Mouse (Mus musculus) embryonic facial prominence, embryonic 14.5 days (tissue): ENCODE measurements around the gene Dennd2a. TPM values are rescaled to one million over a fixed set of nuclear protein-coding genes. Genes with fewer than 3 reads are reported as not detected.

Experiments
- ATAC-seq: fragments of 200-750 bp; cut with Nextera tagmentation; 2 replicates; pipeline ENCODE4 v1.8.0; 2017; ENCODE audit warnings: low read depth, moderate number of reproducible peaks, moderate TSS enrichment
- DNase-seq: peaks from one replicate; pipeline ENCODE4 v3.0.0-alpha.2; 2015; ENCODE audit warnings: low spot score
- H3K27ac ChIP-seq: fragments of 300-500 bp; sonication (generic); replicated peaks from 2 replicates; pipeline ENCODE4 v1.5.1; 2014; ENCODE audit warnings: low read depth, mild to moderate bottlenecking, low read length, moderate library complexity
- H3K27me3 ChIP-seq: fragments of 300-500 bp; sonication (generic); replicated peaks from 2 replicates; pipeline ENCODE4 v1.6.1; 2014; ENCODE audit warnings: low read length; ENCODE audit not compliant: control insufficient read depth, insufficient read depth
- H3K36me3 ChIP-seq: fragments of 300-500 bp; sonication (generic); 2 replicates; pipeline ENCODE4 v1.6.1; 2014; ENCODE audit warnings: low read length, mixed read lengths; ENCODE audit not compliant: control insufficient read depth, insufficient read depth
- H3K4me1 ChIP-seq: fragments of 300-500 bp; sonication (generic); 2 replicates; pipeline ENCODE4 v1.6.1; 2014; ENCODE audit warnings: antibody characterized with exemption, low read length; ENCODE audit not compliant: control insufficient read depth, insufficient read depth
- H3K4me2 ChIP-seq: fragments of 300-500 bp; sonication (generic); 2 replicates; pipeline ENCODE4 v1.6.1; 2014; ENCODE audit warnings: low read depth, mild to moderate bottlenecking, low read length, moderate library complexity, mixed read lengths
- H3K4me3 ChIP-seq: fragments of 300-500 bp; sonication (generic); 2 replicates; pipeline ENCODE4 v1.5.1; 2014; ENCODE audit warnings: low read depth, mild to moderate bottlenecking, low read length
- H3K9ac ChIP-seq: fragments of 300-500 bp; sonication (generic); 2 replicates; pipeline ENCODE4 v1.6.1; 2014; ENCODE audit warnings: low read depth, mild to moderate bottlenecking, low read length, moderate library complexity, mixed read lengths
- H3K9me3 ChIP-seq: fragments of 300-500 bp; sonication (generic); 2 replicates; pipeline ENCODE4 v1.6.1; 2016; ENCODE audit warnings: low read length; ENCODE audit not compliant: control insufficient read depth
- WGBS: fragments of 180-500 bp; shearing (Covaris S2); extraction: QIAGEN DNeasy Blood & Tissue Kit; methylation state at CpG from one replicate; pipeline ENCODE4 v1.1.7; 2014; 5-methylcytosine and 5-hydroxymethylcytosine counted together
- polyA plus RNA-seq: library from polyadenylated mRNA; unstranded; fragments of >200 nt; fragmentation: Nextera tagmentation; extraction: Ambion mirVana; gene quantifications from 2 replicates; pipeline ENCODE4 v1.2.1, GENCODE M21; 2014

Dennd2a gene
- polyA plus RNA-seq, 1 experiment from 2014 or later = 24.0 TPM

DNA sequence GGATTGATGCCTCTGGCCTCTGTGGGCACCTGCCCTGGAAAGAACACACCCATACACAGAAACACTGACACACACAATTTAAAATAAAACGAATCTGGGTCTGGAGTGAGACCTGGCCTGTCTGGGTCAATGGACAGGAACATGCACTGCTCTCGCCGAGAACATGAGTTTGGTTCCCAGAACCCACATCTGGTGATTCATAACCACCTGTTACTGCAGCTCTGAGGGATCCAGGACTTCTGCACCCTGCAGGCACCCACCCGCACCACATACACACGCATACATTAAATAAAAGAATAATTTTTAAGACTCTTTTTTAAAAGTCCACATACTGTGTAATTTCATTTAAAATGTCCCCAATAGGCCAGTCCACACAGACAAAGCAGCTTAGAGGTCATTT, 20.4 kb downstream of the Dennd2a start:
- Histone ChIP-seq H3K4me2 (no peak overlapping the region), H3K9ac (no peak overlapping the region), H3K9me3 (0 out of 2 replicates have a peak, but pooled peaks cover 3% of the 10 kb centered on the region), H3K4me3 (no peak overlapping the region), H3K36me3 (peaks cover 6% of the 10 kb centered on the region; the same call in 1 of the 2 replicates), H3K27ac (no peak overlapping the region), H3K27me3 (no peaks in the 10 kb centered on the region), H3K4me1 (peaks cover 27% of the 10 kb centered on the region)
- WGBS = 92% methylated on average over 5 of the region's 5 CpGs
- ATAC-seq (no peak), DNase-seq (no peak)

DNA sequence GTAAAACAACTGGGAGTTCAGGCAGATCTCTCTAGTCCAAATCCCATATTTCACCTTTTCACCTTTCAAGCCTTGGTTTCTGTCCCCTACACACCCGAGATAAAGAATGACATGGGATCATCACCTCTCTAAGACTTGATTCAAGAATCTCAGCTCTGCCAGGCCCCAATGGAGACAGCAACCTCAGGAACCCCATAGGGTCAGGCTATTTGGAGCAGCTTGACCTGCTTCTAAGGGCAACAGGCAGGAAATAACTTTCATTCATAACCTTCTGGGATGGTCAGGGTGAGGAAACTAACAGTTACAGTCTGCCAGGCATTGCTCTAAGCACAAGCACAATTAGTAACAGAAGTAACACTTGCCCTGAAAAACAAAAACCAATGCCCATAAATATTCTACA, 21.0 kb downstream of the Dennd2a start:
- 0 out of 2 replicates have a peak, but pooled peaks cover 3% of the 10 kb centered on the region for H3K9me3 ChIP-seq
- DNase-seq (no peak), ATAC-seq (no peak)
- H3K9ac ChIP-seq = no peak overlapping the region
- H3K36me3 ChIP-seq = peaks cover 6% of the 10 kb centered on the region; the same call in 1 of the 2 replicates
- H3K27me3 ChIP-seq = no peaks in the 10 kb centered on the region
- H3K4me2 ChIP-seq = no peak overlapping the region
- WGBS = 42% methylated on average over 1 of the region's 1 CpGs
- H3K4me3 ChIP-seq = no peak overlapping the region
- no peak overlapping the region for H3K27ac ChIP-seq
- H3K4me1 ChIP-seq = peaks cover 27% of the 10 kb centered on the region

DNA sequence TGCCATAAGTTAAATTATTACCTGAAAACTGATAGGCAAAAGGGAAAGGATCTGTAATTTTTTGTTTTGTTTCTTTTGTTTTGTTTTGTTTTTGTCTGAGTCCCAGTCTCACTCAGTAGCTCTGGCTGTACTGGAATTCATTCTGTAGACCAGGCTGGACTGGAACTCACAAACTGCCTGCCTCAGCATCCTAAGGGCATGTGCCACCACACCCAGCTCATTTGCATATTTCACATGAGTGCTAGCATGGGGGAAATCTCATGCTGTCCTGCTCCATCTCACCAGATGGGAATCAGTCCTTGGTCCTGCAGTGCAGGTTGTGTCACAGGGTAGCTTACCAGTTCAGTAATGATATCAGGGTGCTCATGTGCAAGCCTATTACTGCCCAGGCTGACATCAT, 22.7 kb downstream of the Dennd2a start:
- H3K9ac ChIP-seq = no peak overlapping the region
- DNase-seq (no peak), ATAC-seq (no peak)
- H3K27ac ChIP-seq = no peak overlapping the region
- no peak overlapping the region for H3K4me3 ChIP-seq
- H3K36me3 ChIP-seq = peaks cover 6% of the 10 kb centered on the region; the same call in 1 of the 2 replicates
- H3K4me2 ChIP-seq = no peak overlapping the region
- peaks cover 19% of the 10 kb centered on the region for H3K4me1 ChIP-seq
- H3K9me3 ChIP-seq = 0 out of 2 replicates have a peak, but pooled peaks cover 3% of the 10 kb centered on the region
- no peaks in the 10 kb centered on the region for H3K27me3 ChIP-seq

DNA sequence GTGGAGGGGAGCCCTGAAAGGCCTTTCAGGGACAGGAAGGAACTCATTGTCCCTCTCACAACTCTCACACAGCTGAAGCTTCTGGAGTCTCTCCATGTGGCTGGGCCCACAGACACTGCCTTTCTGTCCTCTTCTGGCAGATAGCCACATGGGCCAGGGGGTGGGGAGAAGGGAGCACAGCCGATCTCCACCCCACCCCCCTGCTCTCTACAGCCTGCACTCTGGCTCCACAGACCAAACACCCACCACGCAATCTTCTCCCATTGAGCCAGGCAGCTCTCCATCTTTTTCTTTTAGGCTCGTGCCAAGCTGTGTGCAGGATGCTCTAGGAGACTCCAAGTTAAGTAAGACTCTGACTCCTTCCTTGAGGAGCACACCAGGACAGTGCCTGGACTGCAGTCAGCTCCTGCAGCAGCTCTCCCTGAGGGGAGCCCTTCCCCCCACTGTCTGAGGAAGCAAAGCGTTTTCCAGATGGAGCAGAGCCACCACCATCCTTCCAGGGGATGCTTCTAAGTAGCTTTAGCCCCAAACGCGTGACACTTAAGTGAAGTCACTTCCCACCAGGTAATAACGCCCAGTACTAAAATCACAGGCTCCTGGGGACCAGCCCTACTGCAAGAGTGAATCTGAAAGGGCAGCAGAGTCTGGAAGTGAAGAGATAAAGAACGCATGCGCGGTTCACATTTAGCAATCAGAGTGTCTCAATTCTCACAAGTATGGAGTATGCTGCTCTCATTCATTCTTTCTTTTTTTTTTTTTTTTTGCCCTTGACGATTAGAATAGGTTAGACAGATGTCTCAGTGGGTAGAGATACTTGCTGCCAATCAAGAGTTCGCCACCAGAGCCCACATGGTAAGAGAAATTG, 28.8 kb downstream of the Dennd2a start:
- WGBS = 25% methylated on average over 12 of the region's 12 CpGs
- Histone ChIP-seq H3K4me1 (peaks cover 14% of the 10 kb centered on the region), H3K9ac (no peak overlapping the region), H3K9me3 (0 out of 2 replicates have a peak, but pooled peaks cover 1% of the 10 kb centered on the region), H3K4me2 (peak overlapping the region; percentile 5), H3K36me3 (peaks cover 3% of the 10 kb centered on the region; the same call in 1 of the 2 replicates), H3K27me3 (no peaks in the 10 kb centered on the region), H3K4me3 (no peak overlapping the region), H3K27ac (peak overlapping the region; percentile 74)
- peak; percentile 68 for DNase-seq
- peak; percentile 70 for ATAC-seq

DNA sequence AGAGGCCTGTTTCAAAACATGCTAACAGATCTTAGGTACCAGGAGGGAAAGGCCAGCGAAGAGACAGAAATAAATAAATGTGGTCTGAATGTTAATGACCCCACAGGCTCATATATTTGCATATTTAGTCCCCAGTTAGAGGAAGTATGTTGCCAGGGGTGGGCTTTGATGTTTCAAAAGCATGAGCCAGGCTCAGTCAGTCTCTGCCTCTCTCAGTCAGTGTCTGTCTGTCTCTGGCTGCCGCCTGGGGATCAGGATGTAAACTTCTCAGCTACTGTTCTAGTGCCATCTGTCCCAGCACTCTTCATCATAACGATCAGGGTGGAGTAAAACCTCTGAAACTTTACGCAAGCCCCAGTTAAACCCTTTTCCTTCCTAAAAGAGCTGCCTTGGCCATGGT, 29.9 kb downstream of the Dennd2a start:
- Histone ChIP-seq H3K36me3 (peaks cover 8% of the 10 kb centered on the region), H3K4me3 (no peak overlapping the region), H3K9me3 (no peaks in the 10 kb centered on the region), H3K27me3 (no peaks in the 10 kb centered on the region), H3K4me1 (peaks cover 14% of the 10 kb centered on the region), H3K4me2 (no peak overlapping the region), H3K27ac (no peak overlapping the region), H3K9ac (no peak overlapping the region)
- no peak for ATAC-seq
- 68% methylated on average over 4 of the region's 4 CpGs for WGBS
- DNase-seq = no peak

DNA sequence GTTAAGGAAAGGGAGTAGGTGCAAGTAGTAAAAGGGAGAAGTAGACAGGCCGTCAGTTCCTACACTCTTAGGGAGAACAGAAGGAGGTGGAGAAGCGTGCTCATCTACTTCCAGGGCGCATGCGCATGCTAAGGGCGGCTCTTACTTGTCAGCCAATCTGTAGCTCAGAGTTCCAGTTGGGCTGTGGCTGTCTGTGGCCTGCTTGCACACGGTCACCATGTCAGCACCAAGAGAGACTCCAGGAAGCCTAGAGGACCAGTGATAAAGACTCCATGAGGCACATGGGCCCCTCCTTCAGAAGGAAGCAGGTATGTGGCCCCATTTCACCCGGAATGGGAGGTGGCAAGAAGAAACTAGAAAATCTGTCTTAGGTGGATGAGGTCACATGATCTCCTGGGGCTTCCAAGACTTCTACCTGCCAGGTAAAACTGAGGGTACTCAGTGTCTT, 30.3 kb downstream of the Dennd2a start:
- peaks cover 14% of the 10 kb centered on the region for H3K4me1 ChIP-seq
- H3K36me3 ChIP-seq = peaks cover 12% of the 10 kb centered on the region
- H3K9me3 ChIP-seq = no peaks in the 10 kb centered on the region
- H3K27ac ChIP-seq = no peak overlapping the region
- H3K4me3 ChIP-seq = no peak overlapping the region
- WGBS = 87% methylated on average over 7 of the region's 7 CpGs
- H3K4me2 ChIP-seq = no peak overlapping the region
- ATAC-seq (no peak), DNase-seq (no peak)
- H3K27me3 ChIP-seq = no peaks in the 10 kb centered on the region
- H3K9ac ChIP-seq = no peak overlapping the region

DNA sequence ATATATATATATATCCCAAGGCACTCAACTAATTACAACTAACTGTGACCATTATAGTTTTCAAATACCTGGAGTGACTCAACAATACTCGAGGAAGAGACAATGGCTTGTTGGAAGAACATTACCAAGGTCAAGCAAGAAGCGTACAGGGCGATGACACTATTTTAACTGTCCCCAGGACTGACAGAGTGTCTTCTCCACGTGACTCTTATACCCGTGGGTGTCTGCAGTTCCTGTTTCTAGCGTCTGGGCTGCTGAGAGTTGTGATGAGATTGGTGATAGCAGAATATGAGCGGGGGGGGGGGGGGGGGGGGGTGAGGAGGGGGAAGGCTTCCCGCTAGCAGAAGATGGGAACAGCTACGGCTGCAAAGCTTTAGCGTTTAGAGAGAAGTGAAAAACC, 30.9 kb downstream of the Dennd2a start:
- Histone ChIP-seq H3K36me3 (peaks cover 18% of the 10 kb centered on the region), H3K4me1 (peaks cover 14% of the 10 kb centered on the region), H3K27me3 (no peaks in the 10 kb centered on the region), H3K9ac (no peak overlapping the region), H3K4me2 (no peak overlapping the region), H3K27ac (no peak overlapping the region), H3K4me3 (no peak overlapping the region), H3K9me3 (no peaks in the 10 kb centered on the region)
- ATAC-seq = no peak
- no peak for DNase-seq
- 77% methylated on average over 9 of the region's 10 CpGs for WGBS

DNA sequence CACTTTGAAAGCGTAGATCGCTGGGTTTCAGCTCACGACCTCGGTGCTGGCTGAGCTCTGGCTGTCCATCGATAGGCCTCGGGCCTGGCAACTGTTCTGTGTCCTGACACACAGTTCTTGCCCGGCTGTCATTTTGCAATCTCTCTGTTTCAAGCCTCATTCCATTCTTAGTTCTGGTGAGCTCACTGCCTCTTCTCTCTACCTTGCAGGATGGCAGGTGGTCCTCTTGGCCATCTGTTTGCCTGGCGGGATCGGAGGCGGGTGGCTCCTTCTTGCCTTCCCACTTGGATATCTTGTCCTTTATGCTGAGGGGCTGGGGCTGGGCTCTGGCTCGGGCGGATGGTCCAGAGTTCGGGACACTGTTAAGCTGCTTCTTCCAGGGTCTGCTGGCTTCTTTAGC, 34.5 kb downstream of the Dennd2a start:
- Histone ChIP-seq H3K27me3 (no peaks in the 10 kb centered on the region), H3K4me2 (no peak overlapping the region), H3K4me1 (peaks cover under 1% of the 10 kb centered on the region; the same call in 1 of the 2 replicates), H3K4me3 (no peak overlapping the region), H3K9ac (no peak overlapping the region), H3K36me3 (peaks cover 50% of the 10 kb centered on the region), H3K27ac (no peak overlapping the region), H3K9me3 (peaks cover 12% of the 10 kb centered on the region; the same call in 1 of the 2 replicates)
- 91% methylated on average over 13 of the region's 13 CpGs for WGBS
- DNase-seq = no peak
- no peak for ATAC-seq
